ENCODE assay signal across 24 mouse cellular contexts in genomic region chr16:29407319-29407718, GRCm38 (mm10). TPM values are rescaled to one million over a fixed set of nuclear protein-coding genes. Genes with fewer than 3 reads are reported as not detected.
DNase-seq lines count a peak whose midpoint lies in the region; ATAC-seq and TF ChIP-seq lines count a peak whose summit lies in the region.
"Had no signal": no experiment of that assay in that cellular context is flagged by ENCODE, and none has a peak within 500 bp of the region (broad histone marks: within the 10 kb centered on the region; RNA-seq: fewer than 3 reads in every experiment).

No protein-coding gene starts in this region.

- no peak for DNase-seq in frontal cortex, postnatal 14 days (ENCODE audit: low spot score in 2 of 2)
- no peak for DNase-seq in left cerebral cortex, adult 2 months (ENCODE audit: extremely low spot score in 1 of 2, low spot score in 2 of 2)
- no peak for DNase-seq in left cerebral cortex, postnatal 14 days (ENCODE audit: low spot score in 2 of 2)
- peak; percentile 31 for DNase-seq in brain, adult 2 months (ENCODE audit: low read depth, low spot score)
- no peak for DNase-seq in layer of hippocampus, adult 9-11 months
- DNase-seq: adrenal gland, adult 2 months; adrenal gland, adult 8-10 months; adrenal gland, postnatal 10 days; adrenal gland, postnatal 14 days; adrenal gland, postnatal 25 days; adrenal gland, postnatal 36 days; B cell, adult 2 months; cerebellum, adult 11 months; cerebellum, adult 11-12 months; cerebellum, adult 18-20 months; cerebellum, adult 2 months had no signal

- TF ChIP-seq CTCF in left cerebral cortex, adult 2 months (IDR thresholded peaks at IDR 0.05) = no peak

- intact Hi-C loops in left cerebral cortex, adult 2 months (cut with DNase I) = no loop called here
- intact Hi-C loops in left cerebral cortex, postnatal 14 days (cut with DNase I) = no loop called here

- H3K4me3 ChIP-seq in left cerebral cortex, adult 2 months = no peak overlapping the region

- H3K27ac ChIP-seq in left cerebral cortex, adult 2 months = peak overlapping the region; percentile 58; the same call in 1 of the 2 replicates

- peak; percentile 86 for ATAC-seq in frontal cortex, adult (ENCODE audit: low TSS enrichment)
- ATAC-seq: activated CD4-positive, CD25-positive, alpha-beta regulatory T cell, adult 4 months; CD4-positive, CD25-positive, alpha-beta regulatory T cell, adult 4 months; Patski had no signal

RNA-seq across cellular contexts. Expression of gene Atp13a5, which starts 28.8 kb away (rescaled TPM):
- total RNA-seq in left cerebral cortex, adult 2 months (2021) = 10 to 100 TPM; 10.9 to 11.2 TPM
- 10 to 100 TPM; 12.7 to 16.7 TPM for total RNA-seq in left cerebral cortex, postnatal 14 days (2021)
- total RNA-seq: adrenal gland, adult 18-20 months; adrenal gland, adult 2 months; adrenal gland, adult 8-10 months; adrenal gland, postnatal 14 days; adrenal gland, postnatal 25 days; adrenal gland, postnatal 36 days; CH12.LX; ES-E14; MEL had no signal
